Mouse (Mus musculus) layer of hippocampus, adult 18-20 months (tissue): ENCODE results near the gene Zbtb17. TPM values are rescaled to one million over a fixed set of nuclear protein-coding genes. Genes with fewer than 3 reads are reported as not detected.
A peak's percentile ranks its signal among the peaks of the same experiment; 100 is the strongest.

Experiments used
- DNase-seq, 2 experiments: peaks; one replicate each; pipeline ENCODE4 v3.0.0; 2022; ENCODE audit warnings: low spot score in 2 of 2
- long read RNA-seq: library from polyadenylated mRNA; stranded (forward); transcript quantifications from one replicate; pipeline ENCODE4 v2.0.0, GENCODE M21; 2021
- total RNA-seq, 2 experiments: library from RNA; stranded (reverse); gene quantifications; 2 replicates each; pipeline ENCODE4 v1.2.3; 2021

The Zbtb17 gene
- total RNA-seq: 10 to 100 TPM; 32.4 to 36.4 TPM
- long read RNA-seq, transcript Zbtb17-201 (16 exons, 2,722 nt): major isoform, 12 of 29 reads
- long read RNA-seq, partial matches to known transcripts: 9 of 29 reads
- long read RNA-seq, other reads (novel, unspliced or antisense): 8 of 29 reads

DNA sequence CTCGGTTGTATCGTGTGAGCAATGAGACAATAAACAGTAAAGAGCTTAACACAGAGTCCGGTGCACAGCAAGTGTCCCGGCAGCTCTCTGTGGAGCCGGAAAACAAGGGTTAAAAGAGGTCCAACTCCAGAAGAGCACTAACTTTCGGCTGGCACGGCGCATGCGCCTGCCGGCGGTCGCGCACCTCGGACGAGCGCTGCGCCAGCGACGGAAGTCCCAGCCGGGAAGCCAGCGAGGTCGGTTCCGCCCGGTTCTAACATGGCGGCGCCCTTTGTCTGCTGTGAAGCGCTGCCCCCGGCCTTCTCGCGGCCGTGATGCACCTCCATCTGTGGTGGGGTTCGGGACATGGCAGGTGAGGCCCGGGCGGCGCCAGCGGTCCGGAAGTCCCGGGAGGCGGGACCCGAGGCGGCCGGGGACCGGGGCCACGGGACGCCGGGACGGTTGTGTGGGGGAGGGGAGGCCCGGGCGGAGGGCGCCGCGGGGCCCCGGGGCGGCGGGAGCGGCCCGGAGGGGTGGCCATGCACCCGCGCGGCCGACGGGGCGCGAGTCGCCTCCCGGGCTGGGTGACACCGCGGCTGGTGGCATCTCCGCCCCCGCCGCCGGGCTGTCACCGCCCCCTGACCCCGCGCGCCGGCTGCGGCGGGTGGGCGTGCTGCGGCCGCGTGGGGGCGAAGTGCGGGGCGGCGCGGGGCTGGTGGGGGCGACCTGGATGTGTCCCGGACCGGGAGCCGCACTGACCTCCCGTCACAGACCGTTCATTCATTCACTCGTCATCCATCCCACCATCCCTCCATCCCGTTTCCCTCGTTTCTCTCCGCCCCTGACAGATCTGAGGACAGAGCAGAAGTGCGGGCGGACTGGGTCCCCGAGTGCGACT is at the start of gene Zbtb17:
Gene Zbtb17 (plus strand): TSS at position 204 of the 877 bp plus-strand sequence.
- DNase-seq: peak; percentile 81 to 88

DNA sequence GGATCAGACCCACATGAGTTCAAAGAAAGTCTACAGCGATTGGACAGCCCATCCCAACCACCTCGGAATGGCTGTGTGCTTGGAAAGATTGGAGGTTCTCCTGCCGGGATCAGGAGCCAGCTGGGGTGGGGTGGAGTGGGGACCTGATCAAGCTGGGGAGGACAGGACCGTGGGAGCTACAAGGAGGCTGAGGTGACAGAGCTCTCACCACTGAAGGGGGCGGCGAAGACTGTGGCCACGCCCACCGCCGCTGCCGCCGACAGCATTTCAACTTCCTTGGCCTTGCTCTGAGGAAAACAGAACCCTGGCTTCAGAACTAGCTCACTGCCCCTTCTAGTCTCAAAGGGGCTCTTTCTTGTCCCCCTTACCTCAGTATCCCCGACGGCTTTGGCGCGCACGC is 49.7 kb upstream of the Zbtb17 start:
- no peak for DNase-seq

DNA sequence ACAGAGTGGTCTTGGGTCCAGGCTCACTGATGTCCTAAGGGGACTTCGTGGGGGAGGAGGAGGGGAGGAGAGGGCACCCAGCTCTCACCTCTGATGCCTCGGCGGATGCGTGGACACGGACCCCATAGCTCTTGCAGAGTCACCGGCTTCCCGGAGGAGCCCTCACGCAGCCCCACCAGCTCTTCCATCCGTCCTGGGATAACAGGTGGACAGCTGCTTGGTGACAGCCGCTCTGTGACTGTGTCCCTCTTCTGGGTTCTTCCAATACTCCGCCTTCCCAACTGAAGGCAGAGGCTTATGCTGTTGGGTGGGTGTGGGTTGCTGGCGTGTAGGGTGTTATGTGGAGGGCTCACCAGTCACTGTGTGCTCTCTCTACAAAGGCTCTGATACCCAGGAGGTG is 46.6 kb upstream of the Zbtb17 start:
- DNase-seq: no peak

DNA sequence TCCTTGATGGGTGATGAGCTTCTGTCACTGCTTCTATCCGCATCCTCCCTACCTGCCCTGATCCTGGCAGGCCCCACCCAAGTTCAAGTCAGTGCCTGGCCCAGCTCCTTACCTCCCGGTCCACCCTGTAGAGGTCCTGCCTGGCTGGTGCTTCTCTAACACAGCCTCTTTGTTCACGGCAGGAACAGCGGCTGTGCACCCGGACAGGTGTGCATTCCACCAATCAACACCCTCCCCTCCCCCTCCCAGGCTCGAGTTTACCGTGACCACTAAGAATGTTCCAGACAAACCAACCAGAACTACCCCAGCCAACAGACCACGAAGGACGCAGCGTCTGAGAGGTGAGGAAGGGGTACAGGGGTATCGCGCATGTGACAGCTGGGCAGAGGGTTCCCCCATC is 45.9 kb upstream of the Zbtb17 start, which contains the start of gene Clcnka:
Gene Clcnka (minus strand): TSS at position 180 of the 400 bp plus-strand sequence.
- no peak for DNase-seq

DNA sequence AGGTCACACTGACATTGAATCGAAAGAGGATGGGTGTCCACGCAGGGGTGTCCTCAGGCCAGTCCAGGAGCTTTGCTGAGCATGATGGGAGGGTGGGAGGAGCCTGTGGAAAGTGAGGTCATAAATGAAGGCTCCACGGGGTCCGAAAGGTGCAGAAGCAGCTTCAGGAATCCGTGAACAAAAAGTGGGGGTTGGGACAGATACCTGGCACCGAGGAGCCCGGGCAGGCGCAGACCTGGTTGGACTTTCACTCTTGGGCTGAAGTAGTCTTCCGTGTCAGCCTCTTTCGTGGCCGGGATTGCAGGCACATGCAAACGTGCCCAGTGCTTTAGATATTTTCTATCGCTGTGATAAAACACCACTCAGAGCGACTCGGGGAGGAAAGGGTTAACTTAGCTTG is 44.3 kb upstream of the Zbtb17 start:
- no peak for DNase-seq

DNA sequence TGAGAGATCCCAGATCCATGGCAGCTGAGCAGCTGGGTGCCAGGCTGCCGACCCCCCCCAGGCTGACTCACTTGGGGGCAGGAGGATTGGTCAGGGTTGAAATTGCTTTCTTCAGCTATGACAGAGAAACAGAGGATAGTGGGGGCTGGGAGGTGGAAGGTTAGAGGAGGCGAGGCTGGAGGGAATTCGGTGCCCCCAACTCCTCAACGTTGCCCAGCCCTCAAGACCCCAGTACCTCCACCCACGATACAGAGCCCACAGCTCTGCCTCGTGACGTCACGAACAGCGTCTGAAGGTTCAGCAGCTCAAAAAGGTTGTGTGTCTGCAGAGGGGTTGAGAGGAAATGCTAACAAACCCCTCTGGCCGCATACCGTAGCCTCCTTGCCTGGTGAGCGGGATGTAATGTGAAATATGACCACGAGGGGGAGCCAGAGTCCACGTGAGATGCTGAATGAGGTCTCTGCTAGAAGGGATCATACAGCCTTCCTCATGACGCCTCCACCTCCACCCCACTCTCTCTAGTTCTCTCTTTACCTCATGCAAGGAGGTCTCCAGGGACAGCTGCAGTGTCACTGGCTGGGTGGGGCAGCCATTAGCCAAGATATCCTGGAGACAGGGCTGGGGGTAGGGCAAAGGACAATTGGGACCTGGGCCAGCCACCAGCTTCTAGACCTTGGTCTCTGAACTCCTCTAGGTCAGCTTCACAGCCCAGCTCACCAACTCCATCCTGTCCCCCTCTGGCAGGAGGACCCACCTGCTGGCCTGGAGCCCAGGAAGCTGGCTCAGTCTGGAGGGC is 39.7 kb upstream of the Zbtb17 start:
- peak; percentile 80 to 95 for DNase-seq

DNA sequence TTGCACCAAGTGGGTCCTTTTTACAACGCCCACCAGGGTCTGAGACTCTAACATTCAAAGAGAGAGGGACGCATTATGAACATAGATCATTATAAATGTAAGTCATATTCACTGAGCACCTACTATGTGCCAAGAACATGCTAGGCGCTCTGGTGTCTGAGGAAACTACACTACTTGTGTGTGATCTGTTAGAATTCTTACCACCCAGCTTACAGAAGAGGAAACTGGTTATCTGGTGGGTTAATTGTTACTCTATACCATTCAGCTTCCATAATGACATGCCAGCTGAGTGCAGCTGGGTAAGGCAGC is 39.2 kb upstream of the Zbtb17 start:
- DNase-seq: no peak

DNA sequence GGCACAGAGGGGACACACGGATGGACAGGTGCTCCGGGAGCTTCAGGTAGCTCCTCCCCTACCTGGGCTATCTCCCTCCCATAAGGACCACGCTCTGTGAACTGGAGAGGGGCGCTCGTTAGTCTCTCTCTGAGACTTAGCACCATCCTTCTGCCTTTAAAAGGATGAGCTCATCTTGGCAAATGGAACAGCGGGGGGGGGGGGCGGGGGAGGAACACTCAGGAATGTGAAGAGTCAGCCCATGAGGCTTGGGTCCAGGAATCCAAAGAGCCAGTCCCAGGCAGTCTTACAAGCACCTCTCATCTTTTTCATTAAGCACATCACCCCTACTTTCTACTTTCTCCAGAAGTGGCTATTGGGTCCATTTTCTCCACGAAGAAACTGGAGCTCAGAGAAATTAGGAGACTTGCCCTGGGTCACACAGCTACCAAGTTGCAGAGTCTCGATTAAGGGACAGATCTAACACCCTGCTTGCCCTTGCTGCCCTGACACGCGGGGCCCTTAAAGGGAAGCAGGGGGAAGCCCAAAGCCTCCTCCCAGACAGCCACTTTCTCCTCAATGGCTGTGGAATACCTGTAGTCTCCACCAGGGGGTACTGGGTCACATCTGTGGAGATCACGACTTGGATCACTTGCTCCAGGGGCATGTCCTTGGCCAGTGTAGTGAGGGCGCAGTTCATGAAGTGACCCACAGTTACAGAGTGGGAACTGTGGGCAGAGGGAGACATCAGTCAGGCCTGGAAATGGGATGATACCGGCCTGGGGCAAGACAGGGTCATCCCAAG is 37.7 kb upstream of the Zbtb17 start:
- no peak for DNase-seq

DNA sequence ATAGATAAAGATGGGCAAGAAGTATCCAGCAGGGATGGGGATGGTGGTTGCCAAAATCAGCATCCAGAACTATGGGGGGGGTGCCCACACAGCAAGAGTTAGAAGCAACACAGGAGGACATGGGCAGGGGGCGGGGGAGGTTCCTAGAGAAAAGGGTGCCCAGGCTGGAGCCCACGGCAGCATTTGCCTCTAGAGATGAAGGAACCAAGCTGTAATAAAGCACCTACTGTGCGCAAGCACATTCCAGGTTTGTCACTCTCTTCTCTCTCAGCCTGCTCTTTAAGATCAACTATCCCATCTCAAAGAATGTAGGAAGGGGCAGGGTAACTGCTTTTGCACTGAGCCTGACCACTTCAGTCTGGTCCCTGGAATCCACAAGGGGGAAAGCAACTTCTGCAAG is 35.9 kb upstream of the Zbtb17 start:
- DNase-seq: no peak

DNA sequence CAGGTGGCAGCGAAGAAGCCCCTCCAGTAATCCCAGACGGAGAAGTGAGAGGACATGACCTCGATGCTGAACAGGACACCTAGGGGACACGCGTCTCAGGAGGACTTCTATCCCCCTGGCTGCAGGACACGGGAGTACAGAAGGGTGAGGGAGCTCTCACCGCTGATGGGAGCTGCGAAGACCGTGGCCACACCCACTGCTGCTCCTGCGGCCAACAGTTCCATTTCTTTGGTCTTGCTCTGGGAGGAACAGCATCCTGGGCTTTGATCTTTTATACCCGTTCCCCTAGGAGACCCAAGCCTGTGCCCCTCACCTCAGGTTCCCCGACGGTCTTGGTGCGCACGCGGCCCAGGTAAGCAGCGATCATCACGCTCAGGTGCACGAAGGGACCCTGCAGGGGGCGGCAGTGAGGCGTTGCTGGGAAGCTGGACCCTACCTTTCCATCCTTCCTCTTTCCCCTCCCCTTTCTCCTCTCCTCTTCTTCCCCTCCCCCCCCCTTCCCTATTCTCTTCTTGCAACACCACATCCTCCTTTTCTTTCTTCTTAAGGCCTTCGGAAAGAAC is 32.9 kb upstream of the Zbtb17 start:
- DNase-seq: no peak

DNA sequence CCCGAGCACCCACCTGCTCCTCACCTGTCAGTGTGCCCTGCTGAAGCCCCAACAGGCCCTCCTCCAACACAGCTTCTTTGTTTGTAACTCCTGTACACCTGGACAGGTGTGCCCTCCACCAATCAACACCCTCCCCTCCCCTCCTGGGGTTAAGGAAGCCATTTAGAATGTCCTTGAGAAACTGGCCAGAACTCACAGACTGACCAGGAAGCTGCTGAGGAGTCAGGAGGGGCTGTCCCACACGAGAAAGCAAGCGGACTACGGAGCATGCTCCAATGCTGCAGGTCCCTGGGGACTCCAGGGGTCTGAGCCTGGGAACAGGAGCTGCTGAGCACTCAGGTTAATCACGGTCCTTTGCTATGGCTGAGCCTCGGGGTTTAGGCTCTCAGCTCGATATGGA is 28.5 kb upstream of the Zbtb17 start, which contains the start of gene Clcnkb:
Gene Clcnkb (minus strand): TSS at position 91 of the 400 bp plus-strand sequence.
- no peak for DNase-seq

DNA sequence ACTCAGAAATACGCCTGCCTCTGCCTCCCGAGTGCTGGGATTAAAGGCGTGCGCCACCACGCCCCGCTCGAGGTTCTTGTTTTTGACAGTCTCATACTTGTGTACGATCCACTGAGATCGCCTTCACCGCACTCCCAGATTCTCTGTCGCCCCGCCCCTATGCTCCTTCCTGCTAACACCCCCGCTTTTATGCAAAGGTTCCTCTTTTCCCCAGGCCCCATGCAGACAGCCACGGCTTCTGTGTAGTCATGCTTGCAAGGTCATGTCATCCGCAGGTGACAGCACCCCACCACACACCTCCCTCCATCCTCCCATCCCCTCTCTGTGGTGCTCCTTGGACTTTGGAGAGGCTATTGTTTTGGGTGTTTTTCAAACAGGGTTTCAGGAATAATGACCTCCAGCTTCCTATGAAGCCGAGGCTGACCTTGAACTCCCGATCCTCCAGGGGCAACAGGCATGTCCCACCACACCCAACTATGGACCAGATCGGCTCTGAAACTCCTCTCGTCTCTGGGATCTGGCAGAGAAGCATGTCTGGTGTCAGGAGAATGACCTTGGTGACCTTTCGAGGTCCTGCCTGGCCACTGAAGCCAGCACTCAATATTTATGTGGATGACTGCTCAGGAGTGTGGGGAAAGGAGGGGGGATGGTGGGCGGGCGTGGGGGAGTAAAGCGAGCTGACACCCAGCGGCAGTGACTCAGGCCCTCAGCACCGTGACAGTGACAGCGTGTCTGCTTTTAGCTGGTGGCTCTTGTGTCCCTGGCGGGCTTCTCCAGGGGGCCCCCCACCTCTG is 24.9 kb upstream of the Zbtb17 start:
- DNase-seq: no peak

DNA sequence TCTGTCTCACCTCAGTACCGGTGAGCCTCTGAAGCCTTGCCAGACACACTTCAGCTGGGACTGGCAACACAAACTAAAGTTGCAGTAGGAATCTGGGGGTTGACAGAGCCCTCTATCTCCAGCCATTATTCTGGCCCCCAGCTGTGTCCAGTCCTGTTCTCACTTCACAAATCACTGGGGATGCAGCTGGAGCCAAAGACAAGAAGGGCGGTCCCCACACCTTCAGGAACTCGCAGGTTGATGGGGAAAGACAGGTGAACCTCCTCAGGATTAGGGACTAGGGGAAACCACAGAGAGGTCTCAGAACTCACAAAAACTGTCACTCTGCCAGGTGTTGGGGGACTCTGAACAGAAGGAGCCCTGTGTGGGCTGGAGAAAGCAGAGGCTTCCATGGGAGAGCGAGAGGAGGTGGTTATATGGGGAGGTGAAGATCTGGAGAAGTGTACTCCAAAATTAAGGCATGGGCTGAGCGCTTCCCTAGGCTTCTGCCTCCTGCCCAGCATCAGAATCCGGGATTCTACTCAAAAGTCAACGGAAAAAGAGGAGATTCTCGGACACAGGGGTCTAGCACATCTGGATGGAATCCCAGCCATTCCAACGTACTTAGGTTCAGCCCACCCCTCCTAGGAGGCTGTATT is 24.1 kb upstream of the Zbtb17 start, which contains the start of gene Hspb7:
Gene Hspb7 (plus strand): TSS at position 588 of the 638 bp plus-strand sequence.
- no peak for DNase-seq

DNA sequence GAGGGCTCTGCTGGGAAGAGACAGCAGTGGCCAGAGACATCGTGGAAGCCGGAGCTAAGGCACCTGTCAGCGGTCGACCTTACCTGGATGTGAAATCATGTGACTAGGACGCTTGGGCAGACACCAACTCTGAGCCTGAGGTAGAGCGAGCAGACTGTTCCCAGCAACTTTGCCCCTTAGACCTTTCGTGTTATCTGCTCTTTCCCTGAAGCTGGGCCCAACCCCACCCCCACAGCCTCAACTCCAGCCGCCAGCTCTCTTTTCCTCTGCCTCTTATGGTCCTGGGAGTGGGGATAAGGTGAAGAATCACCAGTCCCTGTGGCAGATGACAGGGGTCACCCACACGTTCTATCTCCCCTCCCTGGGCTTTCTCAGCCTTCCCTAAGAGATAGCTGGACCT is 23.6 kb upstream of the Zbtb17 start:
- DNase-seq: no peak

DNA sequence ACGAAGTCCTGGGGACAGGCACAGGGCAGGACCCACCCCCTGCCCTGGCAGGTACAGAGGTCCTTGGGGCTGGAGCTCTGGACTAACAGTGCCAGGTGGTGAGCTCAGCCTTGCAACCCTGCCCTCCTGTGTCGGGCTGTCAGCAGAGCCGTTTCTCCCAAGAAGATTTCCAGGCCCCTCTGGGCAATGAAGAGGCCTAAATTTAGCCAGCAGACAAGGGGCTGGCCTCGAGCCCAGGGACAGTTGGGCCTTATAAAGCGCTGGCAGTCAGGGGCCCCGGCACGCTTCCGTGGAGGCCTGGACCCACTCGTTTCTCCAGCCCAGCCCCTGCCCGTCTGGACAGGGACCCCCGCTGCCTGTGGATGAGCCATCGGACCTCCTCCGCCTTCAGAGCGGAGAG is 23.0 kb upstream of the Zbtb17 start:
- DNase-seq: no peak

DNA sequence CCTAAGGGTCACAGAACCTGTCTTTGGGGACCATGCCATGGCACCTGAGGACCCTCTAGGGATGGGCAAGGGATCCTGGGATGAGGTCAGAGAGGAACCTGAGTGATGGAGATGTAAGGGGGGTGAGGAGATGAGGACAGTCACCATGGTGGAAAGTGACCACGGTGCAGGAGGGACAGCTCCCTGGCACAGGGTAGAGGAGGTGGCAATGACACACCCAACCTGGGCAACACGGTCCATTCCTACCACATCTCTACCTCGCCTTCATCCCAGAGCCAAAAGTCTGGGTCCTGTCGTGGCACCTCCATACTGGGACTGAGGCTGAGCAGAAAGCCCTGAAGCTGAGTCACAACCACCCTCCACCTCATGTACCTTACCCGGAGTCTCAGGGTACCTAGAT is 21.6 kb upstream of the Zbtb17 start:
- no peak for DNase-seq

DNA sequence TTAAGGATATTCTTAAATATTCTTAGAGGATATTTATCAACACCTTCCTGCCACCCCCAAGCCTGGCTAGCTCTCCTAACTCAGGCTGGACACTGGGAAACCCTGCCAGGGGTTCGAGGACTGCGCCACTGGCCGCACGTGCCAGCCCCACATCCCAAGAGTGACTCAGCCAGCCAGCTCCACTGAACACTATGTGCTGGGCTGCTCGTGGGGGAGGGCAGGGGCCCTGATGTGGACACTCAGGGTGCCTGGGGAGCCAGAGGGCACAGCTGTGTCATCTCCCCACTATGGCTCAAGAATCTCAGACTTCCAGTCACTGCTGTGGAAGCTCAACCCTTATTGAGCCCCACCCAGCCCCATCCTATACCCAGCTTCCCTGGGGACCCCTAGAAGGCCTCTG is 21.2 kb upstream of the Zbtb17 start:
- no peak for DNase-seq

DNA sequence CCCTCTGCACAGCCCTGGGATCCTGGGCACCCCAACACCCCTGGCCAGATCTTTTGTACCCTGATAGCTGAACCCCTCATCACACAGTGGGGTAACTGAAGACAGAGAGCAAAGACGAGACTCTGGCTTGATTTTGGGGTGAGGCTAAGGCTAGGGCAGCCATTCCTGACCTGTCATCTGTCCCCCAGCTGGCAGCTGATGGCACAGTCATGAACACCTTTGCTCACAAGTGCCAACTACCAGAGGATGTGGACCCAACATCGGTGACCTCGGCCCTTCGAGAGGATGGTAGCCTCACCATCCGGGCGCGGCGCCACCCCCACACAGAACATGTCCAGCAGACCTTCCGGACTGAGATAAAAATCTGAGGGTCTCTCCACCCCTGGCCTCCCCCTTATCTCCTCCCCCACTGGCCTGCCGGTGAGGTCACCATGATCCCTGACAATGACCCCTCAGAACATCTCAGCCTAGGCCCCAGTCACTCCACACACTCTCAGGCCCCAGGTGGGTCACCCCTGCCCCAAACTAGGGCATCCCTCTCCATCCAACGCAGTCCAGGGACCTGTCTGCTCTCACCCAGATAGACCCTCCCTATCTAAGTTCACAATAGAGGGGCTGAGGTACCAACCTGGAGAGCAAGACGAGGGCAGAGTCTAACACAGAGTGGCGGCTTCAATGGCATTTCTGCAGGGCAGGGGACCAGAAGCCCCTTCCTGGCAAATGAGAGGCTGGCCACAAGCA is 20.6 kb upstream of the Zbtb17 start:
- DNase-seq: no peak
